Mouse (Mus musculus) hindbrain, embryonic 16.5 days (tissue): ENCODE results near the gene Arhgap19. TPM values are rescaled to one million over a fixed set of nuclear protein-coding genes. Genes with fewer than 3 reads are reported as not detected.

ENCODE experiments used
- ATAC-seq: fragments of 200-750 bp; cut with Nextera tagmentation; 2 replicates; pipeline ENCODE4 v1.8.0; 2017; ENCODE audit warnings: moderate TSS enrichment, moderate library complexity
- H3K27ac ChIP-seq: fragments of 300-500 bp; sonication (generic); 2 replicates; pipeline ENCODE4 v1.5.1; 2014; ENCODE audit warnings: low read depth, mild to moderate bottlenecking, control low read depth, low read length, moderate library complexity
- H3K27me3 ChIP-seq: fragments of 300-500 bp; sonication (generic); replicated peaks from 2 replicates; pipeline ENCODE4 v1.6.1; 2014; ENCODE audit warnings: low read length; ENCODE audit not compliant: control insufficient read depth, insufficient read depth
- H3K36me3 ChIP-seq: fragments of 300-500 bp; sonication (generic); 2 replicates; pipeline ENCODE4 v1.6.1; 2014; ENCODE audit warnings: mild to moderate bottlenecking, low read length, moderate library complexity, mixed read lengths; ENCODE audit not compliant: control insufficient read depth, insufficient read depth
- H3K4me1 ChIP-seq: fragments of 300-500 bp; sonication (generic); 2 replicates; pipeline ENCODE4 v1.6.1; 2014; ENCODE audit warnings: low read depth, low read length; ENCODE audit not compliant: control insufficient read depth, insufficient read depth
- H3K4me2 ChIP-seq: fragments of 300-500 bp; sonication (generic); 2 replicates; pipeline ENCODE4 v1.6.1; 2014; ENCODE audit warnings: mild to moderate bottlenecking, low read length, control low read depth, moderate library complexity
- H3K4me3 ChIP-seq: fragments of 300-500 bp; sonication (generic); 2 replicates; pipeline ENCODE4 v1.5.1; 2014; ENCODE audit warnings: mild to moderate bottlenecking, low read length, control low read depth, moderate library complexity
- H3K9ac ChIP-seq: fragments of 300-500 bp; sonication (generic); 2 replicates; pipeline ENCODE4 v1.6.1; 2014; ENCODE audit warnings: low read depth, mild to moderate bottlenecking, control low read depth, low read length, moderate library complexity
- H3K9me3 ChIP-seq: fragments of 300-500 bp; sonication (generic); 2 replicates; pipeline ENCODE4 v1.6.1; 2014; ENCODE audit warnings: mild to moderate bottlenecking, low read length, moderate library complexity; ENCODE audit not compliant: control insufficient read depth
- WGBS: fragments of 180-500 bp; shearing (Covaris S2); extraction: QIAGEN DNeasy Blood & Tissue Kit; methylation state at CpG from one replicate; pipeline ENCODE4 v1.1.7; 2014; 5-methylcytosine and 5-hydroxymethylcytosine counted together
- polyA plus RNA-seq: library from polyadenylated mRNA; unstranded; fragments of >200 nt; fragmentation: Nextera tagmentation; extraction: Ambion mirVana; gene quantifications from 2 replicates; pipeline ENCODE4 v1.2.1, GENCODE M21; 2015

Arhgap19 gene
- polyA plus RNA-seq, 1 experiment from 2014 or later = 3.8 TPM

- H3K27ac ChIP-seq = no peak overlapping the region
- H3K4me3 ChIP-seq = no peak overlapping the region
- no peak overlapping the region for H3K4me2 ChIP-seq
- H3K4me1 ChIP-seq = peaks cover 12% of the 10 kb centered on the region
- no peaks in the 10 kb centered on the region for H3K9me3 ChIP-seq
- no peak for ATAC-seq
- no peak overlapping the region for H3K9ac ChIP-seq
- H3K36me3 ChIP-seq = no peaks in the 10 kb centered on the region
- WGBS = 89% methylated on average over 4 of the region's 4 CpGs
- no peaks in the 10 kb centered on the region for H3K27me3 ChIP-seq
Observed at GRCm38 (mm10) chr19:41842706-41843105, 40.9 kb upstream of the Arhgap19 start.

GRCm38 (mm10) chr19:41842196-41842595 lies 40.3 kb upstream of the Arhgap19 start:
- H3K9ac ChIP-seq = no peak overlapping the region
- H3K4me3 ChIP-seq = no peak overlapping the region
- H3K4me2 ChIP-seq = no peak overlapping the region
- H3K9me3 ChIP-seq = no peaks in the 10 kb centered on the region
- WGBS = 82% methylated on average over 4 of the region's 4 CpGs
- H3K36me3 ChIP-seq = no peaks in the 10 kb centered on the region
- no peak for ATAC-seq
- no peaks in the 10 kb centered on the region for H3K27me3 ChIP-seq
- H3K4me1 ChIP-seq = peaks cover 12% of the 10 kb centered on the region
- H3K27ac ChIP-seq = no peak overlapping the region

DNA sequence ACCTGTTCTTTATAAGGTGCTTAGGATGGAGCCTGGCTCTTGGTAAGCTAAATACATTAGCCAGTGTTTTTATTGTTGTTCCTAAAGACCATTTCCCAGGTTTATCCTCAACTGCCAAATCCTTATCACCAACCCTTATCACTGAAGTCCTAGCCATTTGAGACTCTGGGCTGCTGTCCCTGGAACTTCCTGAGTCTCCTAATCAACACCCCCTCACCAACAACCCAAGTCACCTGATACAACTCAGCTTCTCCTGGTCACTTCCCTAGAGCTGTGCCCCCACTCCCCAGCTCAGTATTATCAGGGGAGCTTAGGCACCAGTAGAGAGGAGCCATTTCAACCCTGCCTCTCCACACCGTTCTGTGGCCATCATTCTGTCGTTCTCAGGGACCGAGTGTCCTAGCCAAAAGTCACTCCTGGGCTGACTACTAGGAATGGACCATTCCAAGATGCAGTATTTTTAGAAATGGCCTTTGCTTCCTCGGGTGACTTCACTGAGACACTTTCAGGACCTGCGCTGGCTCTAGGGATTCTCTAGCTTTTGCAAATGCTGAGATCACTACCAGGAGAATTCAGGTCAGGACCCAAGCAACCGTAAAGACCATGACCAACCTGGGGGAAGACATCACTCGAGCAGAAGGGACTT lies 39.4 kb upstream of the Arhgap19 start:
- ATAC-seq = no peak
- Histone ChIP-seq H3K4me3 (no peak overlapping the region), H3K27me3 (no peaks in the 10 kb centered on the region), H3K4me1 (peaks cover 5% of the 10 kb centered on the region), H3K27ac (no peak overlapping the region), H3K36me3 (no peaks in the 10 kb centered on the region), H3K4me2 (no peak overlapping the region), H3K9me3 (no peaks in the 10 kb centered on the region), H3K9ac (no peak overlapping the region)
- 85% methylated on average over 7 of the region's 7 CpGs for WGBS

GRCm38 (mm10) chr19:41839685-41840084 lies 37.8 kb upstream of the Arhgap19 start:
- no peak overlapping the region for H3K9ac ChIP-seq
- H3K4me1 ChIP-seq = peaks cover 9% of the 10 kb centered on the region
- H3K4me2 ChIP-seq = no peak overlapping the region
- no peak overlapping the region for H3K4me3 ChIP-seq
- no peaks in the 10 kb centered on the region for H3K36me3 ChIP-seq
- no peaks in the 10 kb centered on the region for H3K27me3 ChIP-seq
- no peak for ATAC-seq
- no peaks in the 10 kb centered on the region for H3K9me3 ChIP-seq
- 99% methylated on average over 3 of the region's 3 CpGs for WGBS
- no peak overlapping the region for H3K27ac ChIP-seq

DNA sequence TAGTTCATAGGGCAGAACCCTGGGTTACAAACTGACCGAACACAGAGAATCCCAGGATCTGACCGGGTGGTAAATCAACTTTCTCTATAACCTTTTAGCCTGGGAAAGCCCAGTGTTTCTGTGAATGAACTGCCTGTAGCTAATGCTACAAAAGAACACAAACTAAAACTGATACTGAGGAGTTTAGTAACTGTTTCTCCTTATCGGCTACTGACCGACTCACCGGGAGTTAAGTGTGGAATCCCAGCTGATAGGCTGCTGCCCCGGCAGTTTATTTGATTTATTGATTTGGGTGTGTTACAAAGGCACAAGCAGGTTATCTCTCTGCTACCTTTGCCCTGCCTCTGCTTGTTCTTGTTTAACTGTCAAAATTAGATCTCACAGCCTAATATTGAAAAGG lies 37.0 kb upstream of the Arhgap19 start:
- Histone ChIP-seq H3K4me1 (peaks cover 9% of the 10 kb centered on the region), H3K9me3 (no peaks in the 10 kb centered on the region), H3K9ac (no peak overlapping the region), H3K27me3 (no peaks in the 10 kb centered on the region), H3K36me3 (no peaks in the 10 kb centered on the region), H3K4me2 (no peak overlapping the region), H3K4me3 (no peak overlapping the region), H3K27ac (no peak overlapping the region)
- 75% methylated on average over 6 of the region's 6 CpGs for WGBS
- ATAC-seq = no peak

DNA sequence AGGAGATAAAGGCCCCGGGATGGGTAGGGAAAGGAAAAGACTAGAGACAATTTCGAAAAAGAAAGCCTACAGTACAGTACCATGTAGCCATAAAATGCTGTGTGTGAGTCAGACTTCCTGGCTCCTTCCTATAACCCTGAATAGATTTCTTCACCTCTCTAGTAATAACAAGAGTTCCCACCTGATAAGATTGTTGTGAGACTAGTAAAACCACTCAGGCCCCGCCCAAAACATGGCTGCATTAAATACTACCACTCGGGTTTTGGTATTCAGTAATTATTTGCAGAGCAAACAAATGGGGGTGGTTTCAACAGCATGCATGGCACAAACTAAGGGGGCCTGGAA lies 36.0 kb upstream of the Arhgap19 start:
- Histone ChIP-seq H3K36me3 (no peaks in the 10 kb centered on the region), H3K4me2 (no peak overlapping the region), H3K4me1 (peaks cover 10% of the 10 kb centered on the region), H3K4me3 (no peak overlapping the region), H3K9ac (no peak overlapping the region), H3K27ac (no peak overlapping the region), H3K9me3 (no peaks in the 10 kb centered on the region), H3K27me3 (no peaks in the 10 kb centered on the region)
- 71% methylated on average over 4 of the region's 4 CpGs for WGBS
- ATAC-seq = no peak

- Histone ChIP-seq H3K9ac (no peak overlapping the region), H3K4me2 (no peak overlapping the region), H3K4me1 (peaks cover 16% of the 10 kb centered on the region), H3K27me3 (no peaks in the 10 kb centered on the region), H3K4me3 (no peak overlapping the region), H3K9me3 (no peaks in the 10 kb centered on the region), H3K36me3 (no peaks in the 10 kb centered on the region), H3K27ac (no peak overlapping the region)
- WGBS = 81% methylated on average over 9 of the region's 9 CpGs
- ATAC-seq = no peak
Observed at GRCm38 (mm10) chr19:41837194-41837916, 35.5 kb upstream of the Arhgap19 start.

DNA sequence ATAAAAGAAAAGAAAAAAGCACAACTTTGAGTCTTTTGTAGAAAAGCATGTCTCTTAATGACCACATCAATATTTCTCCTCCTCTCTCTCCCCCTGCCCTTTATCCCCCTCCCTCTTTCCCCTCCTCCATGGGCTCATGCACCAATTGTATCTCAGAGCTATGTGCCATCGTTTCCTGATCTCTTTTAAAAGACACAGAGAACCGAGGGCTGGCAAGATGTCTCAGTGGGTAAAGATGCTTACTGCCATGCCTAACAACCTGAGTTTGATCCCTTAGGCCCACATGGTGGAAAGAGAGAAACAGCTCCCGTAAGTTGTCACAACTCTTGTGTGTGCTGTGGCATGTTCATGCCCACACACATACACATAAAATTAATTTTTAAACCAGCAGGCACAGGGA lies 34.9 kb upstream of the Arhgap19 start:
- Histone ChIP-seq H3K9me3 (no peaks in the 10 kb centered on the region), H3K4me3 (no peak overlapping the region), H3K9ac (no peak overlapping the region), H3K27ac (no peak overlapping the region), H3K27me3 (no peaks in the 10 kb centered on the region), H3K4me2 (no peak overlapping the region), H3K4me1 (peaks cover 22% of the 10 kb centered on the region), H3K36me3 (no peaks in the 10 kb centered on the region)
- ATAC-seq = no peak
- WGBS = 52% methylated on average over 3 of the region's 3 CpGs

- H3K27ac ChIP-seq = 0 out of 2 replicates have a peak overlapping the region, but pooled peaks have one; percentile 45
- H3K4me2 ChIP-seq = peak overlapping the region; percentile 50
- no peaks in the 10 kb centered on the region for H3K27me3 ChIP-seq
- H3K4me3 ChIP-seq = 0 out of 2 replicates have a peak overlapping the region, but pooled peaks have one; percentile 20
- peaks cover 27% of the 10 kb centered on the region for H3K4me1 ChIP-seq
- no peaks in the 10 kb centered on the region for H3K9me3 ChIP-seq
- H3K36me3 ChIP-seq = no peaks in the 10 kb centered on the region
- H3K9ac ChIP-seq = peak overlapping the region; percentile 29
- peak; percentile 79 for ATAC-seq
- WGBS = 2% methylated on average over 6 of the region's 6 CpGs
Observed at GRCm38 (mm10) chr19:41835816-41836215, 34.0 kb upstream of the Arhgap19 start.
